Mouse (Mus musculus): ENCODE measurements around the gene Myh6.

- TF ChIP-seq TAL1 (IDR thresholded peaks at IDR 0.05; ENCODE audit: low read length): no peak
- no peak for TF ChIP-seq GATA1 (IDR thresholded peaks at IDR 0.05; ENCODE audit: low read length)
Measured at GRCm38 (mm10) chr14:54998680-54999079, 32.0 kb upstream of the Myh6 start.
